Mouse (Mus musculus): ENCODE results near the gene Tcp11x2. TPM values are rescaled to one million over a fixed set of nuclear protein-coding genes. Genes with fewer than 3 reads are reported as not detected.

Gene Tcp11x2
- polyA plus RNA-seq (2012; rRNA removed; ENCODE audit: low replicate concordance) = not detected in 2 replicates

GRCm38 (mm10) chrX:135693633-135694032, at the start of gene Tcp11x2:
Gene Tcp11x2, minus strand, starts transcription at chrX:135693790.

GRCm38 (mm10) chrX:135742304-135743055, 48.9 kb upstream of the Tcp11x2 start, which contains the start of the genes Armcx5 and Gprasp1:
Gene Armcx5, plus strand, starts transcription at chrX:135742733.
Gene Gprasp1, plus strand, starts transcription at chrX:135742733.

GRCm38 (mm10) chrX:135725161-135725560, 31.6 kb upstream of the Tcp11x2 start, which contains the start of gene Tmsb15a:
Gene Tmsb15a, minus strand, starts transcription at chrX:135725261.

GRCm38 (mm10) chrX:135627605-135628004, 66.0 kb downstream of the Tcp11x2 start, which contains the start of gene Prame:
Gene Prame, minus strand, starts transcription at chrX:135627705.

Other genes starting within 250 kb of the Tcp11x2 start
- not detected in 2 replicates for gene AV320801, start 199.2 kb downstream of the Tcp11x2 start, polyA plus RNA-seq (2012; rRNA removed; ENCODE audit: low replicate concordance)
- 0.06 TPM in 1 of 2 replicates, not detected in the other for gene Nxf7, start 95.0 kb downstream of the Tcp11x2 start, polyA plus RNA-seq (2012; rRNA removed; ENCODE audit: low replicate concordance)
- not detected in 2 replicates for gene Prame, start 66.1 kb downstream of the Tcp11x2 start, polyA plus RNA-seq (2012; rRNA removed; ENCODE audit: low replicate concordance)
- not detected in 2 replicates for gene Tmsb15a, start 31.5 kb upstream of the Tcp11x2 start, polyA plus RNA-seq (2012; rRNA removed; ENCODE audit: low replicate concordance)
- 0.08 and 0.18 TPM in 2 replicates for gene Armcx5, start 48.9 kb upstream of the Tcp11x2 start, polyA plus RNA-seq (2012; rRNA removed; ENCODE audit: low replicate concordance)
- 1.6 and 10.2 TPM in 2 replicates for gene Gprasp1, start 48.9 kb upstream of the Tcp11x2 start, polyA plus RNA-seq (2012; rRNA removed; ENCODE audit: low replicate concordance)
- 0.26 and 0.46 TPM in 2 replicates for gene Bhlhb9, start 103.8 kb upstream of the Tcp11x2 start, polyA plus RNA-seq (2012; rRNA removed; ENCODE audit: low replicate concordance)
- gene Gprasp2, start 145.2 kb upstream of the Tcp11x2 start, polyA plus RNA-seq (2012; rRNA removed; ENCODE audit: low replicate concordance) = 0.18 and 2.4 TPM in 2 replicates